Mouse (Mus musculus): ENCODE results near the gene Gins1.
"Not testable (repeated sequence)": the region's sequence is repeated elsewhere in the genome, so short reads cannot be mapped to it uniquely, and the experiment has no call there.

The Gins1 gene

DNA sequence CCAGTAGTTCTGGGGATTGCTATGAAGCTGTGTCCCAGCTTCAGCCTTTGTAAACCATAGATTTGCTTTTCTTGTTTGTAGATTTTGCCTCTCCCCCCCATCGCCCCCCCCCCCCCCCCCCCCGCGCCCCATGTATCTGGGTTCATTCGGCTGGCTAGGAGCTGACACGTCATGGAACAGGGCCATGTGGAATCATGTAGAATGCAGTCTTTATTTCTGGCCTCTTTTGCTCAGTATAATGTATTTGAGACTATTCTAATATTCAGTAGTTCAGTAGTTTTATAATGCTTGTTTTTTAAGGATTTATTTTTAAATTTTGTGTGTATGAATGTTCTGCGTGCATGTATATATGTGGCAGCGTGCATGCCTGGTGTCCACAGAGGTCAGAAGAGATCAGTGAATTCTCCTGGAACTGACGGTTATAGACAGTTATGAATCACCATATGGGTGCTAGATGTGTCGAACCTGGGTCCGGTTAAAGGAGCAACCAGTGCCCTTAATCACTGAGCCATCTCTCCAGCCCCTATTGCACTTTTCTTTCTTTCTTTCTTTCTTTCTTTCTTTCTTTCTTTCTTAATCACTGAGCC is 5.2 kb downstream of the Gins1 start:
- no peak for DNase-seq (ENCODE audit: low spot score)

DNA sequence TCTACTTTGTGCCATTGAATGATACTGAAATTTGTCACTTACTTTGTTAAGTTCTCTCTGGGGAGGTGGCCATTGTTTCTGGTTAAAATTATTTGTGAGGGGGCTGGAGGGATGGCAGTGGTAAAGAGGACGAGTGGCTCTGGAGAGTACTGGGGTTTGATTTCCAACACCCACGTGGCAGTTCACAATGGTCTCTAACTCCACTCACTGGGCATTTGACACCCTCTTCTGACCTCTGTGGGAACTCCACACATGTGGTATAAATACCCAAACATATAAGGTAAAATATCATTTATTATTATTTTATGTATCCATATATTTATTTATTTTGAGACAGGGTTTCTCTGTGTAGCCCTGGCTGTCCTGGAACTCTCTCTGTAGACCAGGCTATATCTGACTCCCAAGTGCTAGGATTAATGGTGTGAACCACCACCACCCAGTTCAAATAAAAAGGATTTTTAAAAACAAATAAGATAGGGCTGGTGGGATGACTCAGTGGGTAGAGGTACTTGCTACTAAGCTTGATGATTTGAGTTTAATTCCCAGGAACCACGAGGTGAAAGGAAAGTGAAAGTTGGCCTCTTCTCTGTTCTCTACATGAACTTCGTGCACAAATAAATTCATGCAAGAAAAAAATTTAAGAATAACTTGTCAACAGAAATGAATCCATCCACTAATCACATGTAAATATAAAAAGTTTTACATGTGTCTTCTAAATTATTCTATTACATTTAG is 9.7 kb downstream of the Gins1 start:
- DNase-seq (ENCODE audit: low spot score), result no peak

DNA sequence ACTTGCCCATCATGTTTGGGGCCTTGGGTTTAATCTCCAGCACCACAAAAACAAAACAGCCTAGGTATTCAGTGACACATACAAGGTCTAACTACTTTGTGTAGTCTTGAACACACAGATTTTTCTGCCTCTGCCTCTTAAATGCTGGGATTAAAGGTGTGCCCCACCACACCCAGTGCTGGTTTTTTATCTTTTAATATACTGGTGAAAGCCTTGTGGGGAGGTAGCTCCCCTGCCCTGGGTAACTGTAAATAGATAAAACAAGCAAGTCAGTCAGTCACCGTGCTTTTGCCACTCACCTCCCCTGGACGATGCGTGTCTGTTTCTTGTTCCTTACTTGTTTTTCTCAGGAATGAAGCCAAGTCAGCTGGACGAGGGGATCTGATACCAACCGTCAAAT is 10.6 kb downstream of the Gins1 start:
- no peak for DNase-seq (ENCODE audit: low spot score)

DNA sequence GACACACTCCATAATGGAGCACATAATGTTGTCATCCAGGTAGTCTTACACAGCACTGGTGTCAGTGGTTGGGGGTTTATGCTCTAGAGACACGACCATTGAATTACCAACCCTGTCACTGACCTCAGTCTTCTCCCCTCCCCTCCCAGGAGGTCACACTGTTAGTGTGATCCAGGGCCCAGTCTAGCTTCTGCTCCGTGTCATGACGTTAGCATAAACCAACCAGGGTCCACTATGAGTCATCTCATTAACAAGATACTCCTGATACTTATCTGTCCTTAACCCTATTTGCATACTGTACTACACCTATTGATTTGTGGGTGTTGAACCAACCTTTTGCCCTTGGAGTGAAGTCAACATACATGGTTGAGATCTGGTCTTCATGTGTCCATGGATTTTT is 13.5 kb downstream of the Gins1 start:
- DNase-seq (ENCODE audit: low spot score), result no peak

DNA sequence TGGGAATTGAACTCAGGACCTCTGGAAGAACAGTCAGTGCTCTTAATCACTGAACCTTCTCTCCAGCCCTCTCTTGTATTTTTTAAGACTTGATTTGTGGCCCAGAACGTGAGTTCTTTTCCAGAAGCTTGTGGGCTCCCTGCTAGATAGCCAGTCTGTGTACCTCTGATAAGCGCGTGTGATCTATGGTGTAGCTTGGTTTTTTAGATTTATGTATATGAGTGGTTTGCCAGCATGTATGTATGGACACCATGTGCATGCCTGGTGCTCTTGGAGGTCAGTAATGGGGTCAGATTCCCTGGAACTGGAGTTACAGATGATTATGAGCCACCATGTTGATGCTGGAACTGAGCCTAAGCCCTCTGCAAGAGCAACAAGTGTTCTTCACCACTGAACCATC is 15.3 kb downstream of the Gins1 start:
- DNase-seq (ENCODE audit: low spot score), result no peak

DNA sequence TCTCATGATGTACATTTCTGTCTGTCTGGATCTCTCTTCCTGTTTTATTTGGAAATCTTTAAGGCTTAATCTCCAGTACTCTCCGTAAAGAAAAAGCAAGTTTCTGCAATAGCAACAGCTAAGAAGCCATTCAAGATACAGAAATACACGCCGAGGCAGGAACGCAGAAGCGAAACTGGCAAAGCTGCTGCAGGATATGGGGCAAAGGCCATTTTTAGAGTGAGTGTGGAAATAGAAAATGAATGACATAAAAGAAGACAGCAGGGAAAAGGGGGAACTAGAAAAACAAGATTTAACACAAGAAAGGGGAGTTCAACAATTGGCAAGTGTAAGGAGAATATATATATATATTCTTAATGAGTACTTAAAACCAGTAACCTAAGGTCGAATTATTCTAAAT is 16.5 kb downstream of the Gins1 start:
- DNase-seq (ENCODE audit: low spot score), result no peak

DNA sequence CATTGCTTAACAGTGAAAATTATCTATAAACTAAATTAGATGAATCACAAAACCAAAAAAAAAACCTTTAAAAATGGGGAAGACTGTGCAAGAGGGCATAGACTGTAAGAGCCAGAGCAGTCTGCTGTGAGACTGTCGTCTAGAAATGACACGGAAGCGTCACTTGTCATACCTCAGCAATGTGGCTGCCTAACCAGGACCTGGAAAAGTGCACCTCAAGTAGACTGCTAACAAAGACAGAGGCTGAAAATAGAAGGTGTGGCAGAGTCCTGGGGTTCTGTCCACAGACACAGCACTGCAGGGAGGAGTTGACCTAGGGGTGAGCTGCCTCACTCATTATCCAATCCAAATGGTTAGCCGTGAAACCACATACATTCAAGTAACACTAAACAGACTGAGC is 17.0 kb downstream of the Gins1 start:
- no peak for DNase-seq (ENCODE audit: low spot score)

DNA sequence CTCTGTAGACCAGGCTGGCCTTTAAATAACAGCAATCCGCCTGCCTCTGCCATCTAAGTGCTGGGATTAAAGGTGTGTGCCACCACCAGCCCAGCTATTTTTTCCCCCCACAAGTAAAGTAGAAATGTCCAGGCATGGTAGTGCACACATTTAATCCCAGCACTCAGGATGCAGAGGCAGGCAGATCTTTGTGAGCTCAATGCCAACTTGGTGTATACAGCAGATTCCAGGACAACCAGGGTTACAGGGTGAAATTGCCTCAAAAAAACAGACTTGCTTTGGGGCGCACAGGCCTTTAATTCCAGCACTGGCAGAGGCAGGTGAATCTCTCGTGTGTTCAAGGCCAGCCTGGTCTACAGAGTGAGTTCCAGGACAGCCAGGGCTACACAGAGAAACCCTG is 17.8 kb downstream of the Gins1 start:
- DNase-seq (ENCODE audit: low spot score), result no peak

DNA sequence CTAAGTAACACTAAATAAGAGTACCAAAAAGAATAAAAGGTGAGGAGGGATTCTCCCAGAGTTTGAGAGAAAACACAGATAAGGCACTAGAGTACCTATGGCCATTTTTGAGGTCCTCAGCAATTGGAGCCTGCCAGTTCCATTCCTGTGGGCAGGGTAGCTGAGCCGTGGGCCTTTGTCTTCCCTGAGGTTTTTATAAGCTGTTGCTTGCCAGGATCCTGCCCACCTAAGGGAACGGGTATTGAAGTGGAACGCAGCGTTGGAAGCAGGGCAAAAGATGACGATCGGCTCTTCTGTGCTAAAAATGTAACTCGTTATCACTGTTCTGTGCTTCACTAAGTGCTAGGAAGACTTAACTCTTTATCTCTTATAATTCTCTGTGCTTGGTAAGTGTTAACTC is 18.3 kb downstream of the Gins1 start:
- no peak for DNase-seq (ENCODE audit: low spot score)

DNA sequence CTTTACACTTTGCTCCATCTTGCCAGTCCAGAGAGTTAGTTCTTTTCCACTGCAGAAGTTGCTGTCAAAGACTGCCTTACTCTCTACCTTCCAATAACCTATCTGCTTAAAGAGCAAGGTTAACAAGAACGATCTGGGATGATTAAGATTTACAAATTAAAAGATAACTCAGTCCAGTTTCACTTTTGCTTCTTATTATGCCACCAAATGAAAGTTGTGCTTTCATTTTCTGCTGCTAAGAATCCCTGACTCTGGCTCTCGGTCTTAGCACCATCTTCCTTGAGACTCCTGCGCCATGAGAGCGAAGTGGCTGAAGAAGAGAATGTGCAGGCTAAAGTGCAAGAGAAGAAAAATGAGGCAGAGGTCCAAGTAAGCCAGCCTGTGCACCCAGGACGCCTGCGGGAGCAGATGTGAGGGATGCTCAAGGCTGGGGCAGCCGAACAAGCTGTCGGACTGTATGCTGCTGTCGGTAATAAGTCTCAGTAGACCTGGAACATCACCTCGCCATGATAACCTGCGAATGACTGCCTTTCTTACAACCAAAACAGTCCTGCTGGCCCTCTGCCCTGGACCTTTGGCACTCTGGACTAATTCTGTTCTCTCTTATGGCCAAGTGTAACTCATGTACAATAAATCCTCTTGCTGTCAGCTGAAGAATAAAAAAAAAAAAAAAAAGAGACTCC is 22.0 kb downstream of the Gins1 start:
- DNase-seq (ENCODE audit: low spot score), result no peak

DNA sequence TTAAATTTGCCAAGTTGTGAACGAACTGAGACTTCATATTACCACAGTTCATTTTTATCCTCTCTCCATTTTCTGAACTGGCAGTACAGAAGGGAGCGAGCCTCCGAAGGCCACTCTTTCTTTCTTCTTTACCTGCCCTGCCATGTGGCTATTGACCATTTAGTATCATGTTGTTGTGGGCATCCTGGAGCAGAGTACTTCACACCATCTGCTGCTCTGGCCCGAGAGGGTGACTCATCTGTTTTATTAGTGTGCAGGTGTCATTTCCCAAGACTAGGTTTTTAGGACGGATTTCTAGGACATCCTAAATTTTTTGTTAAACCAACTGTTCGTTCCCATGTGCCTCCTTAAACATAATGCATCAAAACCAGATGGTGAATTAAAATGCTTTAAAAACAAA is 24.0 kb downstream of the Gins1 start:
- DNase-seq (ENCODE audit: low spot score), result no peak

DNA sequence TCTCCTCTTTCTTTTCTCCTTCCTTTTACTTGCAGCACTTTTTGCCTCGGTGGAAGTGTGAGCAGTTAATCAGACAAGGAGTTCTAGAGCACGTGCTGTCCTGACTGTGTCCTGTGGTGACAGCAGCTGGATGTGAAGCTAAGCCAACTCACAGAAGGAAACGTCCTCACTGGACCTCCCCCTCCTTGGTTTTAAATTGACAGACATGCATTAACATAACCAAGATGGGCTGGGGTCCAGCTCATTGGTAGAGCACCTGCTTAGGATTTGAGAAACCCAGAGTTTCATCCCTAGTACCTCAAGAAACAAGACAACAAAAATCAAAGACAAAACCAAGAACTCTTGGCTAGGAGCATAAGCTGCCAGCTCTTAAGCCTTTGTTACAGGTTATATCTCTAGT is 25.6 kb downstream of the Gins1 start:
- DNase-seq (ENCODE audit: low spot score), result no peak

DNA sequence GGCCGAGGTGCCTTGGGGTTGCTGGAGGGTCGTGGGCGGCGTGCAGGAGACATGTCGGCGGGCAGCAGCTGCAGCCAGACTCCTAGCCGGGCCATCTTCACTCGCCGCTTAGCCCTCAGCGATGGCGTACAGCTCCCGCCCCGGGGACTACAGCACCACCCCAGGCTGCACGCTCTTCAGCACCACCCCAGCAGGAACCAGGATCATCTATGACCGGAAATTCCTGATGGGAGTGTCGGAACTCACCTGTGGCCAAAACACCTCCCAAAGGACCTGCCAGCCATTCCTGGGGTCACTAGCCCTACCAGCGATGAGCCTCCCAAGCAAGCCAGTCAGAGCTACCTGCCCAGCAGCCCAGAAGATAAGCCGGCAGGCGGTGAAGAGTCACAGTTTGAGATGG is 28.3 kb downstream of the Gins1 start:
- DNase-seq (ENCODE audit: low spot score), result no peak

DNA sequence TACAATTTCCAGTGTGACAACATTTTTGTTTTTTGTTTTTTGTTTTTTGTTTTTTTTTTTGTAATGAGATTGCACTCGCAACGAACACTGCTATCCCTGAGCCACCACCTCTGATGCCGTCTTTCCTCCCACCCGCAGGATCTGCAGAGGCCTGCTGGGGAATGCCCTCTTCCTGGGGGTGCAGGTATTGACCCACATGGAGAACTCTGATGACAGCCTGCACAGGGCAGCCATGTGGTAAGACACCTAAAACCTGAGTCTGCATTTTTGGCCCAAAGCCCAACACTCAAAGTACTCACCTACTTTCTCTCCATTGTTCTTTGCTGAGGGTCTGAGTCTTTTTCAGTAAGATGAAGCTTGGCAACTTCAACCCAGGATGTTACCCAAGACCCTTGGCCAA is 29.5 kb downstream of the Gins1 start:
- no peak for DNase-seq (ENCODE audit: low spot score)

DNA sequence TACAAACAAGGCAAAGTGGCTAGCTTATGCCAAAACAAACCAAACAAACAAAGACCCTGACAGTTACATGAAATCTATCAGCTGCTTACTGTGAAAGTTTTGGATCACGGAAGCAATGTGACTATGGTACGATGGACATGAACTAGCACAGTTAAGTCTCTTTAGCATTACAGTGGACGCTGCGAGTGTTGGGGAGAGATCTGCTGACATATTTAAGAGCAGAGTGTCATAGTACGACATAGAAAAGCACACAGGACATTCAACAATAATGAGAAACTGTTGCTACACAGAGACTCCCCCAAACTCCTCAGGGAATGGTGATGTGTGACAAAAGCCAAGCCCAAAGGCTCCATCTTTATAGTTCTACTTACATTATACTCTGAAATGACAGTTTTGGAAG is 38.8 kb downstream of the Gins1 start:
- DNase-seq (ENCODE audit: low spot score), result no peak

DNA sequence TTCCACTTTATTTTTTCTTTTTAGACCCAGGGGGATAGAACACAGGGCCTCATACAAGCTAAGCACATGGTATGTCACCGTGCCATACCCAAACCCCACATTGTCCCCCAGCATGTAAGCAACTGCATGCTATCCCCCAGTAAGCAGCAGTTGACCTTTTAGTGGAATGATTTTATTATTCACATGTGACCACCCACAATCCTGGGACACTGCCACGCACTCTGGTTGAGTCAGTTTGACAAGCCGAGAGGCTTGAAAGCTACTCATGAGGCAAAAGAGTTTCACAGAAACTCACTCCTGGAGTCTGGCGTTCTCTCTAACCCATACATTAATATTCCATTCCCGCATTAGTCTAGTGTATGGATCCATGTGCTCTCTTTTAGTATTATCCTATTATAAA is 42.1 kb downstream of the Gins1 start:
- DNase-seq (ENCODE audit: low spot score), result not testable (repeated sequence)

DNA sequence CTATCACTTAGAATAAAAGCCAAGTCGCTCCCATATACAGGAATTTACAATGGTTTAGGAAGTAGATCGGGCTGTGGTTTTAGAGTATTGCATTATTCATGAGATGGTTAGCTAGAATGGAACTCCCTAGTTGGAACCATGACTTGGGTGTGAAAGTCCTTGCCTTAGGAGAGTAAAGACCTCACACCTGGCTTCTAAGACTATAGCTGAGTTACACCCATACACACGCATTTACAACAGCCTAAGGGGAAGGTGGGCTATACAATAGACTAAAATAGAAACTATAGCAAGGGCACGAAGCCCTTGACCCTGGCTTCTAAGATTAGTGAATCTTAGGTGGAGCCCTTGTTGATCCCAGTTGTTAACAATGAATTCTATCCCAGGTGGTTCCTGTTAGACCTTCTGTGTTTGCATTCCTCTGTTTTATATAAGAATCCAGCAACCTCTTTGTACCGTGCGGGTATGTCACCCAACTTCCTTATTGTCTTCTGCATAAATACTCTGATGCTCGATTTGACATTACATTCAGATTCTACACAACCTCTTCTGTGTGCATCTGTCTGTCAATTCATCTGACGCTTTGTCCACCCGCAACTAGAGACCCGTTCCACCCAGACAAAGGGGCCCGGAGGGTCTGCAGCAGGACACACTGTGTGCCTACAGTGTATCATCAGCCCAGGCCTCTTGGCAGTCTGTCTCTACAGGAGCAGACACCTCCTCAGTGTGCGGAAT is 42.8 kb downstream of the Gins1 start:
- not testable (repeated sequence) for DNase-seq (ENCODE audit: low spot score)

DNA sequence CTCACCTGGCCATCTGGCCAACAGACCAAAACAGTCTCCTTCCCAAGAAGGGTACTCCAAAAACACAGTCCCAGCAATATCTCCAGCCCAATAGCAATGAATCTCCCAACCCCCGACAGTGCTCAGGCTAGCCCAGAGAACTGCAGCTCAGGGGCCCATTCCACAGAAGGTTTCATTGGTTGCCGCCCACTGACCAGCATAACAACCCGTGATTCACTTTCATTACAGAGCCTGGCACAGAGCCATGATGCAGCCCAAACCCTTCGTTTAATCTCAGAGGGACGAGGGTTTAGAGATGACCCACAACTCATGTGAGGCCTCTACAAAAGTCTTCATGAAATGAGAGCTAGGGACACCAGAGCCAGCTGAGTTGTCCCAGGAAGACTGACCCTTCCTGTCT is 43.6 kb downstream of the Gins1 start:
- no peak for DNase-seq (ENCODE audit: low spot score)

DNA sequence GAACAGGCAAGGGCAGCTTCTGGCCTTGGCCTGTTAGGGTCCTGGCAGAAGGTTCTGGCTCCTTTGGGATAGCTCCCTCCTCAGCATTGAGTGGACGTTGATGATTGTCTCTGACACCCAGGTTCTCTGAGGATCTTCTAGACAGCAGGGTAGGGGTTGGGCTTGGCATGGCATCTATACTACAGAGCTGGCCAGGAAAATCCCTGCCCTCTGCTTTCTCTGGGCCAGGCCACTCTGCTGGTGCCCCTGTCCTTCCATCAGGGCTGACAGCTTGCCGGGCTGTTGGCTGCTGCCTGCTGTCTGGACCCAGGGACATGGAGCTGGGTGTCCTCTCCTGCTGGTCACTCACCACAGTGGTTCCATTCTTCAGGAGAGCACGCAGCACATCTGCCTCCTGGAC is 44.5 kb downstream of the Gins1 start:
- DNase-seq (ENCODE audit: low spot score), result no peak

DNA sequence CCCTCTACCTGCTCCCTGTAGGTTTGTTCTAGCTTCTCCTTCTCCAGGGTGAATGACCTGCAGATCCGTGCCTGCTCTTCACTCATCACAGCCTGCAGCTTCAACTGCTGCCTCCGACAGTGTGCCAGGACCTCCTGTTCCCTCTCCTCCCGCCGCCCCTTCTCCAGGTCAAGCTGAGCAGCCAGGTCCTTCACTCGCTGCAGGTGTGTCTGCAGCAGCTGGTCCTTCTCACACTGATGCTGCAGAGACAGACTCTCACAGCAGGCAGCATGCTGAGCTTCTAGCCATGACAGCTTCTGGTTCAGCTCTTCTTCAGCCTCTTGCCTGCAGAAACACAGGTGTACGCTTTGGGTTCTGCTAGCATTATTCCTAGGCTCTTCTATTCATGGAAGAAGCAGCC is 44.9 kb downstream of the Gins1 start:
- DNase-seq (ENCODE audit: low spot score), result no peak

DNA sequence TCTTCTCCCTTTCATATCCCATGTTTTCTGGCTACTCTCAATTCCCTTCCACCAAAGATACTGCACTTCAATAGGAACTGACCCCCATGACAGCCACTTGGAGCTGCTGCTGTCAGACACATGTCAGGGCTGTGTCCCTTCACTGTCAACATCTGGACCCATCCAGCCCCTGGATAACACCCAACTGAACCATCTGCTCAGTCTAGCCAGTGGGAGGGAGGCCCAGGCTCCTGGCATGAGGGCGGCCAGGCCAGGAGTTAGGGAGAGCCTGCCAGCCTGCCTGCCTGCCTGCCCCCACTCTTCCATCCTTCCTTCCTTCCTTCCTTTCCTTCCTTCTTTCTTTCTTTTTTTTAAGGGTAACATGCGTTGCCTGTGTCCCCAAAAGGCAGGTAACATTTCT is 46.0 kb downstream of the Gins1 start:
- no peak for DNase-seq (ENCODE audit: low spot score)

DNA sequence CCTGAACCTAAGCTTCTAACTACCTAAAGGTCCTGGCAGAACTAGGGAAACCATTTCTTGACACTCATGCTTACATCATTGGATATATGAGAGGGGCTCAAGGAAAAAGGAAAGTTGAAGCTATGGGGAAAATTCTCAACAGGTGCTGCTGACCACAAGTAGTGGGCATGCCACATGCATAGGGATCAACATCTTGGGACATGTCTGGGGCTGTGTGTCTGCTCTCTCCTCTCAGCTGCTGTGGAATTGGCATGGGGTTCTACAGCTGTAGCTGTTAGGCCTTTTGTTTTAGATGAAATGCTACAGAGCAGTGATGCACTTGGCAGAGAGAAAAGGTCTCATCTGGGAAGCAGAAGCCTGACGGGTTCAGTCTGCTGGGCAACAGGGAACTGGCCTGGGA is 50.7 kb downstream of the Gins1 start:
- no peak for DNase-seq (ENCODE audit: low spot score)

DNA sequence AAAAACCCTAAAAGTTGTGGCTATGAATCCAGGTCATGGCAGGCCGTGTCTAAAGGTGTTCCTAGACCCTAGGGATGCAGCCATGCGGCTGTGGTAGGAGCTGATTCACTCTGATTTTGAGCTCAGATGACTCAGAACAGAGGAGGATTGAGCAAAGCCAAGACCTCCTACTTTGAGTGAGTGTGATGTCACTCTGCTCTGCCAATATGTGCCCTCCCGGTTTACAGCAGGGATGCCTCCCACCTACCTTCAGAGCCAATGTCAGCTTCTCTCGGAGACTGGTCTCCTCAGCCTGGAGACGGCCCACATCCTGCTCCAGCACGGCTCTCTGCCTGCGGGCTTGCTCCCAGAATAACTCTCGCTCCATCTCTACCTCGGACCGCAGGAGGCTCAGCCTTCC is 54.3 kb downstream of the Gins1 start:
- no peak for DNase-seq (ENCODE audit: low spot score)

Measured in ovary, adult 18-20 months (tissue).